ENCODE assay signal across 9 mouse cellular contexts in the genomic region with DNA sequence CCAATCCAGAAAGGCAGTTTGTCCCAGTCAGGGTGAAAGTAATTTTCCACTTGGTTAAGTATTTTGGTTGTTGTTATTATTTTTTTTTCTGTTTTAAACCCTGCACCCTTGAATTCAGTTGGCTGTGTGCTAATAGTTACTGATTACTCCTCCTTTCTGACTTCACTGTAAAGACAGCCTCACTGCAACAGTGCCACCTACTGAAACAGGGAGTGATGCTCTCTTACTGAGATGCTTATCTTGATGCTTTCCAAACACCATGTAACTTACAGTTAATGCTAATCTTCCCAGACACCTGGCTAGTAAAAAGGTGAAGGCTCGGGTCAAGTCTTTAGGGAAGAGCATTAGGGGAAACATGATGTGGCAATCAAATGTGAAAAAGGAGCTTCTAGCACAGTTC.
DNase-seq lines count a peak whose midpoint lies in the region; TF ChIP-seq lines count a peak whose summit lies in the region.
"Had no signal": no experiment of that assay in that cellular context is flagged by ENCODE, and none has a peak within 500 bp of the region (broad histone marks: within the 10 kb centered on the region; RNA-seq: fewer than 3 reads in every experiment).

No protein-coding gene starts in this region.

- peak in 1 of 2 experiments; percentile 17 for DNase-seq in left cerebral cortex, adult 2 months (ENCODE audit: extremely low spot score in 1 of 2, low spot score in 2 of 2)
- DNase-seq in left cerebral cortex, adult 11 months (ENCODE audit: low spot score): no peak
- DNase-seq in ZHBTc4 (ENCODE audit: low read depth, low spot score): peak; percentile 16
- DNase-seq in embryonic facial prominence, embryonic 10.5 days (ENCODE audit: low spot score): peak; percentile 16
- peak; percentile 21 for DNase-seq in retina, postnatal 1 day
- DNase-seq in heart, adult 11 months: no peak
- DNase-seq in thymus, adult 18-20 months: no peak

- WGBS in embryonic facial prominence, embryonic 10.5 days: 26% methylated on average over 1 of the region's 1 CpGs

- no peak overlapping the region for H3K27ac ChIP-seq in left cerebral cortex, adult 2 months
- H3K27ac ChIP-seq in embryonic facial prominence, embryonic 10.5 days (replicated peaks): no peak overlapping the region
- H3K27ac ChIP-seq: heart, embryonic 15.5 days; stomach, embryonic 15.5 days had no signal

- no peaks in the 10 kb centered on the region for H3K27me3 ChIP-seq in embryonic facial prominence, embryonic 10.5 days (replicated peaks; ENCODE audit: low read depth, poor library complexity, severe bottlenecking)
- H3K27me3 ChIP-seq: heart, embryonic 15.5 days; stomach, embryonic 15.5 days had no signal

- TF ChIP-seq CTCF in left cerebral cortex, adult 2 months (IDR thresholded peaks at IDR 0.05): peak; percentile 63

- H3K36me3 ChIP-seq in embryonic facial prominence, embryonic 10.5 days (replicated peaks): no peaks in the 10 kb centered on the region
- H3K36me3 ChIP-seq: heart, embryonic 15.5 days; stomach, embryonic 15.5 days had no signal

- no peaks in the 10 kb centered on the region for H3K9me3 ChIP-seq in embryonic facial prominence, embryonic 10.5 days
- H3K9me3 ChIP-seq: heart, embryonic 15.5 days; stomach, embryonic 15.5 days had no signal

- intact Hi-C loops in left cerebral cortex, adult 2 months (cut with DNase I): loop anchor here (1.0 kb wide), 3 partner anchors 223 to 335 kb away; no protein-coding TSS in a partner anchor

- H3K4me1 ChIP-seq in embryonic facial prominence, embryonic 10.5 days: no peaks in the 10 kb centered on the region
- H3K4me1 ChIP-seq: heart, embryonic 15.5 days; stomach, embryonic 15.5 days had no signal

- H3K4me3 ChIP-seq in left cerebral cortex, adult 2 months: no peak overlapping the region
- no peak overlapping the region for H3K4me3 ChIP-seq in embryonic facial prominence, embryonic 10.5 days
- H3K4me3 ChIP-seq: heart, embryonic 15.5 days; stomach, embryonic 15.5 days had no signal

Comparison
In these comparisons a context has a peak if more than half of its experiments do, and no peak if none do; other contexts are left out.
1. DNase-seq: peak in ZHBTc4 (single experiment), embryonic facial prominence, embryonic 10.5 days (single experiment) and retina, postnatal 1 day (single experiment); none in left cerebral cortex, adult 11 months (single experiment), heart, adult 11 months (single experiment) and thymus, adult 18-20 months (0 of 2).